Mouse (Mus musculus) limb, embryonic 12.5 days (tissue): Measurements from ENCODE around the gene Fbxo9. TPM values are rescaled to one million over a fixed set of nuclear protein-coding genes. Genes with fewer than 3 reads are reported as not detected.
"Not testable (repeated sequence)": the region's sequence is repeated elsewhere in the genome, so short reads cannot be mapped to it uniquely, and the experiment has no call there.

Experiments used
- ATAC-seq: fragments of 200-750 bp; cut with Nextera tagmentation; 2 replicates; pipeline ENCODE4 v1.8.0; 2017; ENCODE audit warnings: low read depth, moderate TSS enrichment; ENCODE audit not compliant: insufficient number of reproducible peaks, insufficient read depth, low FRiP score, low TSS enrichment
- H3K27ac ChIP-seq: fragments of 300-500 bp; sonication (generic); 2 replicates; pipeline ENCODE4 v1.5.1; 2016; ENCODE audit warnings: mild to moderate bottlenecking, moderate library complexity
- H3K27me3 ChIP-seq: fragments of 300-500 bp; sonication (generic); 2 replicates; pipeline ENCODE4 v1.6.1; 2016; ENCODE audit warnings: mild to moderate bottlenecking, moderate library complexity
- H3K36me3 ChIP-seq: fragments of 300-500 bp; sonication (generic); 2 replicates; pipeline ENCODE4 v1.6.1; 2016; ENCODE audit warnings: mild to moderate bottlenecking, moderate library complexity
- H3K4me1 ChIP-seq: fragments of 300-500 bp; sonication (generic); replicated peaks from 2 replicates; pipeline ENCODE4 v1.6.1; 2016
- H3K4me2 ChIP-seq: fragments of 300-500 bp; sonication (generic); 2 replicates; pipeline ENCODE4 v1.6.1; 2016; ENCODE audit warnings: mild to moderate bottlenecking, moderate library complexity
- H3K4me3 ChIP-seq: fragments of 300-500 bp; sonication (generic); replicated peaks from 2 replicates; pipeline ENCODE4 v1.5.1; 2016; ENCODE audit warnings: mild to moderate bottlenecking
- H3K9ac ChIP-seq: fragments of 300-500 bp; sonication (generic); replicated peaks from 2 replicates; pipeline ENCODE4 v1.6.1; 2016; ENCODE audit warnings: mild to moderate bottlenecking, moderate library complexity
- H3K9me3 ChIP-seq: fragments of 300-500 bp; sonication (generic); 2 replicates; pipeline ENCODE4 v1.6.1; 2016; ENCODE audit warnings: mild to moderate bottlenecking, moderate library complexity
- WGBS: fragments of 180-500 bp; shearing (Covaris S2); methylation state at CpG from one replicate; pipeline ENCODE4 v1.1.7; 2016; 5-methylcytosine and 5-hydroxymethylcytosine counted together
- polyA plus RNA-seq: library from polyadenylated mRNA; unstranded; fragments of >200 nt; fragmentation: Nextera tagmentation; extraction: Ambion mirVana; gene quantifications from 2 replicates; pipeline ENCODE4 v1.2.1, GENCODE M21; 2016

The Fbxo9 gene
- polyA plus RNA-seq, 1 experiment from 2014 or later: 40.6 TPM

DNA sequence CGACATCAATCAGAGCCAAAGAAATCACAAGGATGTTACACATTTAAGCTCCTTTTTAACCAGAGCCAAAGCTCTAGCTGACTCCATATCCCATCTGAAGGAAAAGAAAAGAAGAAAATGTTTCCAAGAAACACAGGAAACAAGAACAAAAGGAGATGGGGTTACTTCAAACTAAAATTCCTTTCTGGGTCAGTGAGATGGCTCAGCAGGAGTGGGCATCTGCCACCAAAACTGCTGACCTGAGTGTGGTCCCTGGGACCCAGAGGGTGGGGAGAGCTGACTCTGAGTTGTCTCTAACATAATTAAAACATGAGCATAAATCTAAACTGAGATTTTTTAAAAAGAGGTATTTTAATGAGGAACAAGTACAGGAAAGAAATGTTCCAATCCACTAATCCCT, 19.0 kb downstream of the Fbxo9 start:
- no peaks in the 10 kb centered on the region for H3K9me3 ChIP-seq
- WGBS: 93% methylated on average over 1 of the region's 1 CpGs
- no peak overlapping the region for H3K27ac ChIP-seq
- H3K4me2 ChIP-seq: no peak overlapping the region
- no peak overlapping the region for H3K9ac ChIP-seq
- no peak overlapping the region for H3K4me3 ChIP-seq
- no peaks in the 10 kb centered on the region for H3K4me1 ChIP-seq
- ATAC-seq: no peak
- H3K36me3 ChIP-seq: peaks cover 67% of the 10 kb centered on the region
- no peaks in the 10 kb centered on the region for H3K27me3 ChIP-seq

DNA sequence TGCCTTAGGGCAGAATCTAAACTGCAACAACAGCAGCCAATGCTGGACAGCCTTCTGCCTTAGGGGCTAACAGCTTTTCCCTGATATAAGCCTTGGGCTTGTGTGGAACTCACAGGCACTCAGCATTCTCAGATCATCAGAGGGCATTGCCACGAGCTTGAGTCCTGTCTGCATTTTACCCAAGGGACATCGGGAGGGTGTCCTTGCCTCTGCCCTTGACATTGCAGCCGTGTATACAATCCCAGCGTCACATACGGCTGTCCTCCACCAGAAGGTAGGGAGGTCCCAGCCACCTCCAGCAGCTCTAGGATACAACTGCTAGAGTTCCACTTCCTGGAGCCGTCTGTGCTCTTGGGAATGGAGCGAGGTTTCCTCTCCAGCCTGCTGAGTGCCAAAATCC, 19.9 kb downstream of the Fbxo9 start:
- Histone ChIP-seq H3K4me2 (no peak overlapping the region), H3K27ac (no peak overlapping the region), H3K27me3 (no peaks in the 10 kb centered on the region), H3K9ac (no peak overlapping the region), H3K4me1 (no peaks in the 10 kb centered on the region), H3K4me3 (no peak overlapping the region), H3K36me3 (peaks cover 72% of the 10 kb centered on the region), H3K9me3 (no peaks in the 10 kb centered on the region)
- ATAC-seq: no peak
- 86% methylated on average over 7 of the region's 7 CpGs for WGBS

DNA sequence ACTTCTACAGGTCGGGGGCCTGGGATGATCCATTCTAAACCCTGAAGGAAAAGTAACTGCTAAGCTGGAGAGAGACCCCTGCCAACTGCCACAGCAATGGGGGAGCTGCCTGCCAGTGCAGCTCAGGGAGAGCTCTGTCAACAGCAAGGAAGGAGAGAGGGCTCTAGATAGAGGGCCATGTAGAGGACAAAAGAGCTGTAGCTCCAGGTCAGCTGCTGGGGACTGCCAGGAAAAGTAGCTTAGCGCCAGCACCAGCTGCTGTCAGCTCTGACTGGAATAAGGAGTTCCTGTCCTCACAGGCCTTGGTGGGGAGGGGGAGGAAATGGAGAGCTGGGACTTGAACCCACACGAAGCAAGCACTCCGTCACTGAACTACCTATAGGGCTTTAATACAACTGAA, 20.3 kb downstream of the Fbxo9 start:
- no peak for ATAC-seq
- H3K36me3 ChIP-seq: peaks cover 76% of the 10 kb centered on the region
- no peaks in the 10 kb centered on the region for H3K27me3 ChIP-seq
- no peak overlapping the region for H3K9ac ChIP-seq
- 77% methylated on average over 4 of the region's 4 CpGs for WGBS
- H3K27ac ChIP-seq: no peak overlapping the region
- H3K4me2 ChIP-seq: no peak overlapping the region
- H3K4me3 ChIP-seq: no peak overlapping the region
- H3K4me1 ChIP-seq: no peaks in the 10 kb centered on the region
- no peaks in the 10 kb centered on the region for H3K9me3 ChIP-seq

DNA sequence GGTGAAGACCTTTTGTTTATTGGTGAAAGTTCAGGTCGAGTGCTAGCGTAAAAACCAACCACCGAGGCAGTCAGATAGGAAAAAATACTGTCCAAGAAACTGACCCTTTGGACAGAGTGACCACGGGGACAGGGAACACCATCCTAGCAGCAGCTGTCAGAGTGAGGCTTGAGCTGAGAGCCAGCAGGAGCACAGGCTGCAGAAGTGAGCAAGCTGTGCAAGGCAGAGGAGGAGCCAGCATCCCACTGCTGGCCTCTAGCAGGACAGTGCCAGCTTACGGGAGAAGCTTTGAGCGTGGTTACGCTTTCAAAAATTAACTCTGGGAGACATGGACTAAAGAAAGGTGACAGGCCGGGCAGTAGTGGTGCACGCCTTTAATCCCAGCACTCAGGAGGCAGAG, 21.1 kb downstream of the Fbxo9 start:
- peaks cover 80% of the 10 kb centered on the region for H3K36me3 ChIP-seq
- no peak overlapping the region for H3K4me2 ChIP-seq
- no peak overlapping the region for H3K27ac ChIP-seq
- H3K27me3 ChIP-seq: no peaks in the 10 kb centered on the region
- WGBS: 93% methylated on average over 9 of the region's 9 CpGs
- H3K9ac ChIP-seq: no peak overlapping the region
- H3K9me3 ChIP-seq: no peaks in the 10 kb centered on the region
- no peaks in the 10 kb centered on the region for H3K4me1 ChIP-seq
- no peak overlapping the region for H3K4me3 ChIP-seq
- no peak for ATAC-seq

DNA sequence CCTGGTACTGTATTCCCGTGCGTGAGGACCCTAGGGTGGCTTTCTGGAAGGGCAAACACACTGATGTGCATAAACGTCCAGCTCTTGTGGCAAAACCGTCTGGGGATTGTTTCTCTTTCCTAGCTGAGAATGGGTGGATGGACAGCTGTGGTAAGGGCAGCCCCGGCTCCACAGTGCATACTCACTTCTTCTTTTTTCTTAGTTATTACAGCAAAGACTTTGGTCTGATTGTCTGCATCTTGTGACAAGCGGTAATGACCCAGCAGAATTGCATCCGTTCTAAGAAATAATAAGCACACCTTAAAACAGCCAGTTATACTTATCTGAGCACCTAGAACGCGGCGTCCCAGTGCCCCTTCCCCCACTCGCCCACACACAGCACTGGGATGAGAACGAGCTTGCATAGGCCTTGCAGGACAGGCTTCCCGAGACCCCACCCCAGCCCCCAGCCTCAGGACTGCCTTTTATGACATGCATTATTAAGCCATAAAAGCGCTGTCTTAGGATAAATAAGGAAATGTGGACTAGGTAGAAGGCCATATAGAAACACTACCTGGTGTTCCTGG, 23.1 kb downstream of the Fbxo9 start:
- no peak for ATAC-seq
- H3K9ac ChIP-seq: no peak overlapping the region
- 72% methylated on average over 14 of the region's 14 CpGs for WGBS

DNA sequence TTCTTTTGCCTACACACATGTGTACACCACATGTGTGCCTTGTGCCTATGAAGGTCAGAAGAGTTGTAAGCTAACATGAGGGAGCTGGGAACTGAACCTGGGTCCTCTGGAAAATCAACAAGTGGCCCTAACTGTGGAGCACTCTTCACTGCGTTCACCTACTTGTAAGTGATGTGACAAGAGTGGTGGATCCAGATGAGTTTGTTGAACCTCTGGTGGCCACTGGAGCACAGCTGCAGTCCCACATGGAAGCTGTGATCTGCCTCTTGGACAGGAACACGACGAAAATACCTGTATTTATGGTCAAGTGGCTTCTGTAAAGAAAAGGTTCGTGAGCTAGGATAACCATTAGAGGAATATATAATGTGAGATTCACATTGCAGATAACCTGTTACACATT, 24.5 kb downstream of the Fbxo9 start:
- WGBS: 91% methylated on average over 4 of the region's 4 CpGs
- no peak overlapping the region for H3K27ac ChIP-seq
- H3K9me3 ChIP-seq: no peaks in the 10 kb centered on the region
- no peaks in the 10 kb centered on the region for H3K4me1 ChIP-seq
- peaks cover 71% of the 10 kb centered on the region for H3K36me3 ChIP-seq
- H3K27me3 ChIP-seq: no peaks in the 10 kb centered on the region
- ATAC-seq: no peak
- H3K9ac ChIP-seq: no peak overlapping the region
- H3K4me3 ChIP-seq: no peak overlapping the region
- no peak overlapping the region for H3K4me2 ChIP-seq

More for the DNA sequence above, 23.1 kb downstream of the Fbxo9 start:
- Histone ChIP-seq H3K27ac (no peak overlapping the region), H3K4me2 (no peak overlapping the region), H3K27me3 (no peaks in the 10 kb centered on the region), H3K4me1 (no peaks in the 10 kb centered on the region), H3K36me3 (peaks cover 77% of the 10 kb centered on the region), H3K9me3 (no peaks in the 10 kb centered on the region), H3K4me3 (no peak overlapping the region)

DNA sequence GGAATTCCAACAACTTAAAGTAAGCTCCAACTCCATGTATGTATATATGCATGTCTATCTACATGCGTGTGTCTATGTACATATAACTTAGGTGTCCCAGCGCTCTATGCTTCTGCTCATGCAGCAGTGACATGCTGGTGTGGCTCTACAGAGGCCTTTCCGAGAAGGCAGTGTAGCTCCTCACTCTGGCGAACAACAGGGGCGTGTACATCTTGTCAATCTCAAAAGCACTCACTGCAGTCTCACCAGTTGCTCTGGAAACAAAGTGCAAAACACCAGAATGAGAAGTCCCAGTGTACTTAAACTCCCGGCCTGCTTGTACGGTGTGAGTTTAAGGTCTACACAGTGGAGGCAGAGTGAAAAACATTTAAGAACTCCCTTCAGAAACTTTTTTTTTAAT, 27.0 kb downstream of the Fbxo9 start:
- no peak for ATAC-seq
- WGBS: 91% methylated on average over 7 of the region's 7 CpGs
- Histone ChIP-seq H3K4me2 (no peak overlapping the region), H3K27me3 (no peaks in the 10 kb centered on the region), H3K27ac (no peak overlapping the region), H3K9me3 (no peaks in the 10 kb centered on the region), H3K4me3 (no peak overlapping the region), H3K4me1 (no peaks in the 10 kb centered on the region), H3K9ac (no peak overlapping the region), H3K36me3 (peaks cover 55% of the 10 kb centered on the region)

DNA sequence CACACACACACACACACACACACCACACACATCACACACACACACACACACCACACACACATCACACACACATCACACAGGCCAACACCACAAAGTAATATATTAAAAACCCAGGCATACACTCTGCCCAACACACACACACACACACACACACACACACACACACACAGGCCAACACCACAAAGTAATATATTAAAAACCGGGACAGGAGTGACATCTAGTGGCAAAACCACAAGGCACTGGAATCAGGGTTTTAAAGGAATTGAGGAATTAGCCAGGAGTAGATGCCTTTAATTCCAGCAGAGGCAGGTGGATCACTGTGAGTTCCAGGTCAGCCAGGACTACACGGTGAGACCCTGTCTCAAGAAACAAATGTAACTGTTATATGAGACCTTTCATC, 30.6 kb downstream of the Fbxo9 start:
- peaks cover 21% of the 10 kb centered on the region for H3K36me3 ChIP-seq
- H3K9me3 ChIP-seq: no peaks in the 10 kb centered on the region
- H3K4me2 ChIP-seq: no peak overlapping the region
- H3K4me3 ChIP-seq: no peak overlapping the region
- 37% methylated on average over 2 of the region's 2 CpGs for WGBS
- H3K9ac ChIP-seq: no peak overlapping the region
- no peak overlapping the region for H3K27ac ChIP-seq
- H3K4me1 ChIP-seq: no peaks in the 10 kb centered on the region
- no peaks in the 10 kb centered on the region for H3K27me3 ChIP-seq
- ATAC-seq: no peak

DNA sequence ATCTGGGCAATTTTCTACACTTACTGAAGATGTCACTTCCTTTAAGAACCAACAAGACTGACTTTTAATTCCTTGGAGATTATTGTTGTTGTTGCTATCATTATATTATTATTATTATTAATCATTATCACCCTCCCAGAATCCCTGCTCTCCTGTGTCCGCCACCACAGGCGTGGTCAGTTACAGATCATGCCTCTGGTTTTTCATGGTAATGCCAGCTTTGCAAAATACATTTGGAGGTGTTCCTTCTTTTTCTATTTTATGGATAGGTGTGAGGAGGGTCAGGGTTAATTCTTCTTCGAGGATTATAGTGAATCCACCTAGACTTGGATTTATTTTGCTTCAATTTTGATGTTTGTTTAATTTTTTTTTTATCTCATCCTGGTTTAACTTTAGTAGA, 33.6 kb downstream of the Fbxo9 start:
- no peaks in the 10 kb centered on the region for H3K27me3 ChIP-seq
- no peak overlapping the region for H3K27ac ChIP-seq
- H3K36me3 ChIP-seq: peaks cover 2% of the 10 kb centered on the region; the same call in 1 of the 2 replicates
- no peak overlapping the region for H3K4me3 ChIP-seq
- H3K9me3 ChIP-seq: no peaks in the 10 kb centered on the region
- no peak overlapping the region for H3K9ac ChIP-seq
- peaks cover 6% of the 10 kb centered on the region; the same call in 1 of the 2 replicates for H3K4me1 ChIP-seq
- no peak for ATAC-seq
- WGBS: 92% methylated on average over 3 of the region's 3 CpGs
- H3K4me2 ChIP-seq: no peak overlapping the region

DNA sequence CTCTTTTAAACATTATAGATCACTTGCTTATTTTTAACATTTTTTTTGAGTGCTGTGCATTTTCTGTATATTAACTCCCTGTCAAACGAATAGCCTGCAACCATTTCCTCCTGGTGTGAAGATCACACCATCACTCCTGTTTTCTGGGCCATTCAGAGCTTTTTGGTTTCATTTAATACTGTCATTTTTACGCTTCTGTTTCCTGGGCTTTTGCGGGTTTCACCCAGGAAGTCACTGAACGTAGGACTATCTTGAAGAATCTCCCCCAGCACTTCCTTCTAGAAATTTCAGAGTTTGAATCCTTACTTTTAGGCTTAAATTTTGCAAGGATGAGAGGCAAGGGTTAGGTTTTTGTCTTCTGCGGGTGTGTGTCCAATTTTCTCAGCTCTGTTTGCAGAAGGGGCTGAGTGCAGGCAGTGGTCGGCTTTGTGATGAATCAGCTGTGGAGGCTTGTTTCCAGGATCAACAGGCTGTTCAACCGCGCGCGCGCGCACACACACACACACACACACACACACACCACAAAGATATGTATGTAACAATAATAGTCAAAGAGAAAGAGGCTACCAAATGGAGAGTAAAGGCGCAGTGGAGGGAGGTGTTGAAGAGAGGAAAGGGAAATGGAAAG, 35.0 kb downstream of the Fbxo9 start:
- Histone ChIP-seq H3K9ac (no peak overlapping the region), H3K9me3 (no peaks in the 10 kb centered on the region), H3K4me1 (peaks cover 6% of the 10 kb centered on the region; the same call in 1 of the 2 replicates), H3K4me2 (no peak overlapping the region), H3K4me3 (no peak overlapping the region), H3K36me3 (no peaks in the 10 kb centered on the region), H3K27ac (no peak overlapping the region), H3K27me3 (no peaks in the 10 kb centered on the region)
- 93% methylated on average over 13 of the region's 13 CpGs for WGBS
- ATAC-seq: no peak

DNA sequence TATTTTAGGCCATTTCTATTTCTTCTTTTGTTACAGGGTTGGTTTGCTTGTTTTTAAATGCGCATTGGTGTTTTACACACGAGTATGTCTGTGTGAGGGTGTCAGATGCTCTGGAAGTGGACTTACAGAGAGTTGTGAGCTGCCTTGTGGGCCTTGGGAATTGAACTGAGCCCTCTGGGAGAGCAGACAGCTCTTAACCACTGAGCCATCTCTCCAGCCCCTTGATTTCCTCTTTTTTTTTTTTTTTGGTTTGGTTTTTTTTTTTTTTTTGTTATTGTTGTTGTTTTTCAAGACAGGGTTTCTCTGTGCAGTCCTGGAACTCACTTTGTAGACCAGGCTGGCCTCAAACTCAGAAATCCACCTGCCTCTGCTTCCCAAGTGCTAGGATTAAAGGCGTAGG, 35.6 kb downstream of the Fbxo9 start:
- H3K4me3 ChIP-seq, H3K36me3 ChIP-seq, H3K9me3 ChIP-seq, ATAC-seq, H3K4me1 ChIP-seq, H3K27me3 ChIP-seq, H3K9ac ChIP-seq, H3K27ac ChIP-seq, H3K4me2 ChIP-seq: not testable (repeated sequence)
- WGBS: 86% methylated on average over 3 of the region's 3 CpGs

DNA sequence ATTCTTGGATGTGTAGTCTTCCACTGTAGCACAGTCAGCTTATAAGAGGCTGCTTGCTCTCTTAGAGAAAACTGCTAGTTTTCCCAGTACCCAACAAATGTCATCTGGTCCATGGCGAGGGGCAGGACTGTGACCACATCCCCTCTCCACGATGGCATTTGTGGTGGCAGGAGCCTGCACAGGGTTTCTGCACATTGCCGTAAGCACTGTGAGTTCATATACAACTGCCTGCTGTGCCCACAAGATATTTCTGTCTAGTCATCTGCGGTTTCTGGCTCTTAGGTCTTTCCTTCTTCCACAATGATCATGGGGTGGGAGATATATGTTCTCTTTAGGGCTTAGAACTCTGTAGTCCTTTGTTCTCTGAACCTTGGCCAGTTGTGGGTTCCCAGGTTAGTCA, 37.2 kb downstream of the Fbxo9 start:
- Histone ChIP-seq H3K4me3 (no peak overlapping the region), H3K27ac (no peak overlapping the region), H3K36me3 (no peaks in the 10 kb centered on the region), H3K9ac (no peak overlapping the region), H3K4me1 (peaks cover 6% of the 10 kb centered on the region; the same call in 1 of the 2 replicates), H3K9me3 (no peaks in the 10 kb centered on the region), H3K27me3 (no peaks in the 10 kb centered on the region), H3K4me2 (no peak overlapping the region)
- 90% methylated on average over 4 of the region's 4 CpGs for WGBS
- ATAC-seq: no peak
